Mouse (Mus musculus) kidney, postnatal 36 days (tissue): ENCODE data around the gene Chn2.

Source experiments
- DNase-seq, 2 experiments: peaks; one replicate each; pipeline ENCODE4 v3.0.0; 2021 to 2022; ENCODE audit warnings: mixed read lengths in 2 of 2

Chn2 gene

GRCm38 (mm10) chr6:54305777-54306176 lies 266.4 kb downstream of the Chn2 start:
- DNase-seq, result no peak

- no peak for DNase-seq
Measured at GRCm38 (mm10) chr6:54313071-54313470, 273.7 kb downstream of the Chn2 start.

- no peak for DNase-seq
Measured at GRCm38 (mm10) chr6:54318618-54319017, 279.3 kb downstream of the Chn2 start.

GRCm38 (mm10) chr6:54319198-54319597 lies 279.8 kb downstream of the Chn2 start:
- peak; percentile 31 to 56 for DNase-seq

DNA sequence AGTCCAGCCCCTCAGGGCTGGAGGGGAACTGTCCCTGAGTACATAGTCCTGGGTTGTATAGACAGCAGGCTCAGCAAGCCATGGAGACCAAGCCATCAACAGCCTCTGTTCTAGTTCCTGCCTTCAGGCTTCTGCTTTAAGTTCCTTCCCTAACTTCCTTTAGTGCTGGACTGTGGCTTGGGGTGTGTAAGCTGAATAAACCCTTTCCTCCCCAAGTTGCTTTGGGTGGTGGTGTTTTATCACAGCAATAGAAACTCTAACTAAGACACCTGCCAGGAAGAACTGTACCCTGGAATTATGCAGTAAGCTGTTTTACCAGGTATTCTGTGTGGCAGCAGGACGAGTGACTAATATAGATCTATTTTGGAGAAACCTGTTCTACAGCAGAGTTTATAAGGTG lies 280.9 kb downstream of the Chn2 start:
- DNase-seq, result no peak

- DNase-seq, result no peak
Measured at GRCm38 (mm10) chr6:54325246-54325885, 286.0 kb downstream of the Chn2 start, which contains the start of gene Prr15. Prr15 (plus strand) TSS chr6:54325835.

DNA sequence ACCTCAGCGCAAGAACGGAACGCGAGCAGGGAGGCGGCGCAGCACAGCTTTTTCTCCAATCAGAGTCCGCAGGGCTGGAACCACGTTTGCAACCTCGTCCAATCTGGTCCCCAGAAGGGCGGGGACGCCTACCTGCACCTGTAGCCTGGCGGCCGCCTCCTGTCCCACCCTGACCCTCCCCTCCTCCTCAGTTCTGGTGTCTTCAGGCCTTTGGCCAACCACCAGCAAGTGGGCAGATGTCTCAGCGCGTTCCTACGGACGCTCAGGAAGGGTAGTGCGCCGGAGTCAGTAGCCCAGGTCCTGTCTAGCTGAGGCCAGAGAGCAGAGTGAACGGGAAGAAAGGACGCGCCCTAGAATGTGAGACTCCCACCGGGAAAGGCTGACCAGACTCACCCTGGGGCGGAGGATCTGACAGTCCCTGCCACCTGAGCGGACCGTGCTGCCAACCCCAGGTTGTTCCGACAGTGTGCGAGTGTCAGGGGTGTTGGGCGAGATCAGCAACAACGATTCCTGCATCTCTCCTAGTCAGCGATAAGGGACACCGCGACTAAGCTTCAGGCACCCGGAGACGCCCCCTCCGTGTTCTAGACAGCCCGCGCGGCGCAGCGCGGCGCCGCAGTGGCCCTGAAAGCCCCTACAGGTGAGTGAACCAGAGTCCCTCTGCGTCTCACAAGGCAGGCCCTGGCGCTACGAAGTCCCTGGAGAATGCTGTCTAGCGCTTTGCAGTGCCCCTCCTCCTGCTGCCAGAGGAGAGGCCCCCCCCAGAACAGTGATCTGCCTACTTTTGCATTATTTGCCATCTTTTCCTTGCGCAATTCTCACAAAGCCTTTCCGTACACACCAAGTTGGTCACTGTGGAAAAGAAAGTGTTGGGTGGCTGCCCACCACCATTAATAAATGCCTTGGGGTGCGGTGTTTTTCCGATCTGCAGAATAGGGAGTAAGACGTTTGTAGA lies 287.6 kb downstream of the Chn2 start:
- DNase-seq, result peak; percentile 87 to 90

DNA sequence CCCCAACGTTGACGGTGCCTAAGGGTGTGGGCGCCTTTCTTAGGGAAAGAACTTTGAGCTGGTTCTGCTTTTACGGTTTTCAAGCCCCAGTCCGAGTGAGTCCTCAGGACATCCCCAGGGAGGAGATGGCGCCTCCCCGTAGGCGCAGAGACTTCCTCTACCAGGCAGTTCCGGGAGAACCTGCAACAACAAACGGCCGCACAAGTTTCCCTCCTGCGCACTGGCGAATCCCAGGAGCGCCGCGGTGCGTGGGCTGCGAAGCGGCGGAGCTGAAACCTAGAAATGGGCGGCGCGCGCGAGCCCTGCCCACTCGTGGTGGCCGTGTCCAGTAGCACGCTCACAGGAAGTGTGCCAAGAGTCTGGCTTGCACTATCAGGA lies 288.3 kb downstream of the Chn2 start:
- peak; percentile 79 to 84 for DNase-seq

DNA sequence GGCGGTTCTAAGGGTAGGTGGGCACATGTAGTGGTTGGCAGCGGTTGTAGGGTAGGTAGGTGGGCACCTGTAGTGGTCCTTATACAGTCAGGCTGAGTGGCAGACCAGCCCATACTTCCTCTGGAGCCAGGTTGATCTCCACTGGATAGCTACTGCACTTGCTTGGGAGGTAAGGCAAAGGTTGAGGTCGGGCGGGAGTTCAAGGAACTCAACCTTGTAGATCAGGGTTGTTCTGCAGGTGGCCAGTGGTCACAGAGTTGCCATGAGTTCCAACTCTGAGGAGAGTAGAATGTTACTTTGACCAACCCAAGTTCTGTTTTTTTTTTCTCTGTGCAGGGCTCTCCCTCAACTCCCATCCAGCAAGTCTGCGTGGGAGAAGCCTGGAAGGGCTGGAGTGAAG lies 289.4 kb downstream of the Chn2 start:
- peak; percentile 52 to 53 for DNase-seq

- no peak for DNase-seq
Measured at GRCm38 (mm10) chr6:54329598-54329997, 290.2 kb downstream of the Chn2 start.

- peak; percentile 71 to 87 for DNase-seq
Measured at GRCm38 (mm10) chr6:54330166-54330565, 290.8 kb downstream of the Chn2 start.

DNA sequence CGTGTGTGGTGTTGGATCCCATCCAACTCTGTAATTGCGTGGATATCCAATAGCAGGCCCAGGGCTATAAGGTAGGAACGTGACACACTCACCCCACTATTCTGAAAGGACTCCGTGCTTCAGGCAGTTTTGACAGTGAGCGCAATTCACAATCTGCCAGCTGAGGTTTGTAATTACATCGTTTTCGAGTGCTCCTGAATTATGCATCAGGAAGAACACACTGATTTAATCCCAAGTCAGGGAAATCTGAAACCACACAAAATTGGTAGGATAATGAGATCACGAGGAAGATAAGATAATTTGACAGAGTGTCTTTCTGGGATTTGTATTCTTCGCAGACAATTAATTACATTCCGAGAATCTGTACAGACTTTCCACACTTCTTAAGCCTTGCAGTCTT lies 292.4 kb downstream of the Chn2 start:
- no peak for DNase-seq

GRCm38 (mm10) chr6:54332203-54332602 lies 292.8 kb downstream of the Chn2 start:
- no peak for DNase-seq

- DNase-seq, result peak; percentile 39 to 52
Measured at GRCm38 (mm10) chr6:54333116-54333651, 293.8 kb downstream of the Chn2 start.

DNA sequence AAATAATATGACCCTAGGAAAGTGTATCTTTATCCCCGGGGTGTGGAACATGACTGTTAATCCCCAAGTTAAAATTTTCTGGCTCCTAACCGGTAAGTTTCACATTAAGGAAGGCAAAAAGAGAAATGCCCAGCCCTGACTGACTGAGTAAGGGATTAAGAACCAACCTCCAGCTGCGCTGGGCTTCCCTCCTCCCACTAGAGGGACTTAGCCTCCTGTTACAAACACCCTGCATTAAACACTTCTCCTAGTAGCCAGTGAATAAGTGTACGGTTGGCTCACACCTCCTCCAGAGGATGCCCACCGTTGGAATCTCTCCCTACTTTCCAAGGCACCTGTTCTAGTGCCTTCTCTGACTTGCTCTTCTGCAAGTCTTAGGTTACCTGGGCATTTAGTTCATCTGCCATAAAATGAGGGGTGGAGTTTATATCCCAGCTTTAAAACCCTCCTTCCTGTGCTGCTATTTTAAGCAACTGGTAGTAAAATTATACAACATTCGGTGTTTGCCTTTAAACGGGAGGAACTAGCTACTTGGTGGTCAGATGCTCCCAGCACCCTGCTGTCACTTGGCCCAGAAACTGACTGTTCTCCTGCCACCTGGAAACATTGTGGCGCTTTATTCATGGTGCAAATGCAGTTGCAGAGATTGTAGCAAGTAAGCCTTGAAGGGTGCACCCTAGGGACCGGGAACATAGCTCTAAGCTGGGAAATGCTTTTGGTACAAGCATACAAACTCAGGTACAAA lies 294.5 kb downstream of the Chn2 start:
- peak; percentile 59 to 70 for DNase-seq

DNA sequence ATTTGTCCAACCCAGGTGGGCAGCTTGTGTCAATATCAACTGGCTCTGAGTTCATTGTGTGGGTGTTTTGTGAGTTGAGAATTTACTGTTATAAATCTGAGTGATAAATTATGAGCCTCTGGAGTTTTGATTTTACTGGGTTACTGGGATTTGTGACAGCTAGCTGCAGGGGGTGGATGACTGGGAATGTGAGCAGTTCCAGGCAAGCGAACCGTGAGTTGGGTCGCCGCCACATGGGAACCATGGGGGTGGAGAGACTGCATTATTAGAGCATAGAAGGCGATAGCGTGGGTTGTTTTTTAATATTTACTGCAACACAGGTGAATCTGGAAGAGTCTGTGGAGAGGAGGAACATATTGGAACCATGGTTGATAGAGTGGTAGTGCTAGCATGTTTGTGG lies 298.0 kb downstream of the Chn2 start:
- DNase-seq, result no peak

- DNase-seq, result no peak
Measured at GRCm38 (mm10) chr6:54341133-54341532, 301.8 kb downstream of the Chn2 start.

- no peak for DNase-seq
Measured at GRCm38 (mm10) chr6:54342223-54342622, 302.9 kb downstream of the Chn2 start.
